Mouse (Mus musculus): ENCODE measurements around the gene Pvr. TPM values are rescaled to one million over a fixed set of nuclear protein-coding genes. Genes with fewer than 3 reads are reported as not detected.

Gene Pvr
- polyA plus RNA-seq, 1 experiment from 2014 or later: 13.2 TPM

GRCm38 (mm10) chr7:19945201-19945600 lies 24.2 kb upstream of the Pvr start:
- Histone ChIP-seq H3K27ac (ENCODE audit: low read depth) (no peak overlapping the region), H3K9me3 (ENCODE audit: low read depth, low read length) (no peaks in the 10 kb centered on the region), H3K27me3 (ENCODE audit: insufficient read depth, low read length) (no peaks in the 10 kb centered on the region), H3K36me3 (ENCODE audit: insufficient read depth) (no peaks in the 10 kb centered on the region), H3K9ac (no peak overlapping the region), H3K4me2 (no peak overlapping the region), H3K4me3 (ENCODE audit: low read depth, low read length) (no peak overlapping the region), H3K4me1 (ENCODE audit: insufficient read depth) (no peaks in the 10 kb centered on the region)
- ATAC-seq (ENCODE audit: insufficient read depth) (no peak), DNase-seq (no peak)
- WGBS: 86% methylated on average over 5 of the region's 5 CpGs
- TF ChIP-seq CTCF (IDR thresholded peaks at IDR 0.05; ENCODE audit: low read depth): no peak

GRCm38 (mm10) chr7:19944709-19945108 lies 23.7 kb upstream of the Pvr start:
- no peak for ATAC-seq (ENCODE audit: insufficient read depth)

GRCm38 (mm10) chr7:19940256-19940655 lies 19.3 kb upstream of the Pvr start:
- Histone ChIP-seq H3K27ac (ENCODE audit: low read depth) (peak overlapping the region; percentile 63), H3K4me2 (no peak overlapping the region; the same call in 1 of the 2 replicates)
- TF ChIP-seq CTCF (IDR thresholded peaks at IDR 0.05; ENCODE audit: low read depth): no peak

More at GRCm38 (mm10) chr7:19944709-19945108, 23.7 kb upstream of the Pvr start:
- no peaks in the 10 kb centered on the region for H3K36me3 ChIP-seq (ENCODE audit: insufficient read depth)
- H3K9me3 ChIP-seq (ENCODE audit: low read depth, low read length): no peaks in the 10 kb centered on the region
- DNase-seq: no peak
- no peak overlapping the region for H3K27ac ChIP-seq (ENCODE audit: low read depth)
- WGBS: 85% methylated on average over 8 of the region's 8 CpGs
- H3K4me2 ChIP-seq: no peak overlapping the region
- no peaks in the 10 kb centered on the region for H3K27me3 ChIP-seq (ENCODE audit: insufficient read depth, low read length)
- no peak overlapping the region for H3K9ac ChIP-seq
- H3K4me3 ChIP-seq (ENCODE audit: low read depth, low read length): no peak overlapping the region
- no peak for TF ChIP-seq CTCF (IDR thresholded peaks at IDR 0.05; ENCODE audit: low read depth)
- H3K4me1 ChIP-seq (ENCODE audit: insufficient read depth): 0 out of 2 replicates have a peak, but pooled peaks cover 2% of the 10 kb centered on the region

GRCm38 (mm10) chr7:19939555-19940235 lies 18.7 kb upstream of the Pvr start:
- no peak for TF ChIP-seq CTCF (IDR thresholded peaks at IDR 0.05; ENCODE audit: low read depth)
- Histone ChIP-seq H3K27ac (ENCODE audit: low read depth) (peak overlapping the region; percentile 58), H3K36me3 (ENCODE audit: insufficient read depth) (no peaks in the 10 kb centered on the region), H3K9ac (no peak overlapping the region), H3K4me3 (ENCODE audit: low read depth, low read length) (no peak overlapping the region), H3K9me3 (ENCODE audit: low read depth, low read length) (no peaks in the 10 kb centered on the region), H3K27me3 (ENCODE audit: insufficient read depth, low read length) (no peaks in the 10 kb centered on the region), H3K4me1 (ENCODE audit: insufficient read depth) (0 out of 2 replicates have a peak, but pooled peaks cover 4% of the 10 kb centered on the region), H3K4me2 (peak overlapping the region; percentile 36)
- WGBS: 44% methylated on average over 10 of the region's 12 CpGs
- ATAC-seq (ENCODE audit: insufficient read depth) (peak; percentile 73), DNase-seq (peak; percentile 87)

More at GRCm38 (mm10) chr7:19940256-19940655, 19.3 kb upstream of the Pvr start:
- Histone ChIP-seq H3K9ac (no peak overlapping the region), H3K4me3 (ENCODE audit: low read depth, low read length) (no peak overlapping the region), H3K9me3 (ENCODE audit: low read depth, low read length) (no peaks in the 10 kb centered on the region), H3K36me3 (ENCODE audit: insufficient read depth) (no peaks in the 10 kb centered on the region), H3K27me3 (ENCODE audit: insufficient read depth, low read length) (no peaks in the 10 kb centered on the region), H3K4me1 (ENCODE audit: insufficient read depth) (0 out of 2 replicates have a peak, but pooled peaks cover 4% of the 10 kb centered on the region)
- peak; percentile 62 for DNase-seq
- ATAC-seq (ENCODE audit: insufficient read depth): no peak; the same call in 1 of the 2 replicates
- 2% methylated on average over 5 of the region's 6 CpGs for WGBS

- Histone ChIP-seq H3K27me3 (ENCODE audit: insufficient read depth, low read length) (no peaks in the 10 kb centered on the region), H3K9me3 (ENCODE audit: low read depth, low read length) (no peaks in the 10 kb centered on the region), H3K4me1 (ENCODE audit: insufficient read depth) (0 out of 2 replicates have a peak, but pooled peaks cover 4% of the 10 kb centered on the region), H3K4me2 (no peak overlapping the region), H3K36me3 (ENCODE audit: insufficient read depth) (no peaks in the 10 kb centered on the region), H3K9ac (no peak overlapping the region), H3K4me3 (ENCODE audit: low read depth, low read length) (no peak overlapping the region), H3K27ac (ENCODE audit: low read depth) (no peak overlapping the region)
- 65% methylated on average over 11 of the region's 11 CpGs for WGBS
- ATAC-seq (ENCODE audit: insufficient read depth): no peak
- TF ChIP-seq CTCF (IDR thresholded peaks at IDR 0.05; ENCODE audit: low read depth): no peak
- peak; percentile 75 for DNase-seq
Measured at GRCm38 (mm10) chr7:19937229-19937821, 16.4 kb upstream of the Pvr start.

- Histone ChIP-seq H3K27ac (ENCODE audit: low read depth) (peak overlapping the region; percentile 48), H3K4me2 (no peak overlapping the region)
Measured at GRCm38 (mm10) chr7:19935961-19936360, 15.0 kb upstream of the Pvr start.

GRCm38 (mm10) chr7:19935171-19935751 lies 14.3 kb upstream of the Pvr start:
- Histone ChIP-seq H3K4me3 (ENCODE audit: low read depth, low read length) (no peak overlapping the region), H3K27ac (ENCODE audit: low read depth) (peak overlapping the region; percentile 48; the same call in 1 of the 2 replicates), H3K36me3 (ENCODE audit: insufficient read depth) (no peaks in the 10 kb centered on the region), H3K27me3 (ENCODE audit: insufficient read depth, low read length) (no peaks in the 10 kb centered on the region), H3K9ac (no peak overlapping the region), H3K4me2 (no peak overlapping the region), H3K4me1 (ENCODE audit: insufficient read depth) (0 out of 2 replicates have a peak, but pooled peaks cover 4% of the 10 kb centered on the region), H3K9me3 (ENCODE audit: low read depth, low read length) (no peaks in the 10 kb centered on the region)
- 66% methylated on average over 20 of the region's 20 CpGs for WGBS
- ATAC-seq (ENCODE audit: insufficient read depth) (no peak), DNase-seq (no peak)
- TF ChIP-seq CTCF (IDR thresholded peaks at IDR 0.05; ENCODE audit: low read depth): no peak

More at GRCm38 (mm10) chr7:19935961-19936360, 15.0 kb upstream of the Pvr start:
- DNase-seq (peak; percentile 73), ATAC-seq (ENCODE audit: insufficient read depth) (no peak)
- Histone ChIP-seq H3K9me3 (ENCODE audit: low read depth, low read length) (no peaks in the 10 kb centered on the region), H3K36me3 (ENCODE audit: insufficient read depth) (no peaks in the 10 kb centered on the region), H3K9ac (no peak overlapping the region), H3K4me1 (ENCODE audit: insufficient read depth) (0 out of 2 replicates have a peak, but pooled peaks cover 4% of the 10 kb centered on the region), H3K4me3 (ENCODE audit: low read depth, low read length) (no peak overlapping the region), H3K27me3 (ENCODE audit: insufficient read depth, low read length) (no peaks in the 10 kb centered on the region)
- TF ChIP-seq CTCF (IDR thresholded peaks at IDR 0.05; ENCODE audit: low read depth): no peak
- 50% methylated on average over 6 of the region's 6 CpGs for WGBS
